Mouse (Mus musculus) 416B (cell line): ENCODE results near the gene Gm49601.

Experiments
- DNase-seq: peaks from one replicate; pipeline ENCODE4 v3.0.0; 2011; ENCODE audit warnings: low read depth

The Gm49601 gene

GRCm38 (mm10) chr16:18626376-18626878 is at the start of gene Gm49601:
TSS of gene Gm49601 (minus strand) at chr16:18626427.
- peak; percentile 68 for DNase-seq

GRCm38 (mm10) chr16:18673005-18673404 is 46.8 kb upstream of the Gm49601 start:
- no peak for DNase-seq

GRCm38 (mm10) chr16:18672027-18672426 is 45.8 kb upstream of the Gm49601 start:
- DNase-seq = no peak

DNA sequence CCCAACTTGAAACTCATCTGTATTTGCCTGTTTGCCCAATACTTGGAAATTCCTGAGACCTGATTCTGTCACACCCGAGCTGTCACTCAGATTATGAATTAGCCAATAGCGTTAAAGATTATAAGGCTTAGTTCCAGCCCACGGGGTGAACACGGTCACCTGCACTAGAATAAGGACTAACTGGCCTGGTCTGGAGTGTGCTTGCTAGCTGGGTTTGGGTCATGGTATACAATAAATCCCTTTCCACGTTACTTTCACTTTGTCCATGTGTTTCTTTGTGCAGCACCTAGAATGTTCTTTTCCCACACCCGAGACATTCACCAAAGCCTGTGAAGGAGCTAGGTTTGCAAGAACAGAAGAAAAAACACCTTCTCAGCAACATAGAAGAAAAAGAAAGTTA is 43.7 kb upstream of the Gm49601 start:
- no peak for DNase-seq

- no peak for DNase-seq
These were observed 32.4 kb upstream of the Gm49601 start for GRCm38 (mm10) chr16:18658597-18658996.

- DNase-seq = peak; percentile 53
These were observed 29.3 kb upstream of the Gm49601 start for GRCm38 (mm10) chr16:18655372-18656098.

GRCm38 (mm10) chr16:18653290-18654160 is 27.3 kb upstream of the Gm49601 start:
- DNase-seq = peak; percentile 16

GRCm38 (mm10) chr16:18649126-18649525 is 22.9 kb upstream of the Gm49601 start:
- no peak for DNase-seq

DNA sequence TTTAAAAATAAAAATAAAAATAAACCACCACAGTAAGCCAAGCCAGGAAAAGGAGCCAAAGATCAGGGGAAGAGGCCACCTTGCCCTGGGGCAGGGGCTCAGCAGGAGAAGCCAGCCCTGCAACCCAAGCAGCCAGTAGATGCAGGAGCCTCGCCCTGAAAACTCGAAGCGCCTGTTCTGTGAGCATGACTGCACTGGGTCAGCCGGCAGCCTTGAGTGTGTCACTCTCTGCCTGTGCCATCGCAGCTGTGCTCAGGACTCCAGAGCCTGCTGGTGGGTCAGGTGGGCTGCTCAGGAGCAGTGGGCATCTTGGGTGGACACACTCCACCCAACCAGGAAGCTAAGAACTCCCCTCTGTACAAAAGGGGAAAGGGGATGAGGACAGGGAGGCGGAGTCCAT is 19.1 kb upstream of the Gm49601 start:
- DNase-seq = no peak

GRCm38 (mm10) chr16:18644485-18644884 is 18.3 kb upstream of the Gm49601 start:
- no peak for DNase-seq

GRCm38 (mm10) chr16:18643406-18643998 is 17.3 kb upstream of the Gm49601 start:
- DNase-seq = peak; percentile 42

DNA sequence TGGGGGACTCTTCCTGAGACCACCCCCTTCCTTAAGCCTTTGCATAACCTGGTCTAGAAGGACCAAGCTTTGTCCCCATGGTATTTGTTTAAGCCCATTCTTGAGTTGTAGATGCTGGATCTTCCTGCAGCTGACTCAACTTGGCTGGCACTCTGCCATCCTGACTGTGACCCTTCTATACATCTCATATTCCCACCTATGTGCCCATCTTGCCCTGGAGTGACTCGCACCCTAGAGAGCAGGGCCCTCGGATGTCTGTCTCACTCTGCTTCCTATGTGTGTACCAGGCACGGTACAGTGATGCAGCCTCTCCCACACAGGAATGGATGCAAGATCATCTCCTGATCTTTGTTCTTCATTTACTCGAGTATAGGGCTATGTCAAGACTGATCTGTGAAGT is 16.7 kb upstream of the Gm49601 start:
- no peak for DNase-seq

DNA sequence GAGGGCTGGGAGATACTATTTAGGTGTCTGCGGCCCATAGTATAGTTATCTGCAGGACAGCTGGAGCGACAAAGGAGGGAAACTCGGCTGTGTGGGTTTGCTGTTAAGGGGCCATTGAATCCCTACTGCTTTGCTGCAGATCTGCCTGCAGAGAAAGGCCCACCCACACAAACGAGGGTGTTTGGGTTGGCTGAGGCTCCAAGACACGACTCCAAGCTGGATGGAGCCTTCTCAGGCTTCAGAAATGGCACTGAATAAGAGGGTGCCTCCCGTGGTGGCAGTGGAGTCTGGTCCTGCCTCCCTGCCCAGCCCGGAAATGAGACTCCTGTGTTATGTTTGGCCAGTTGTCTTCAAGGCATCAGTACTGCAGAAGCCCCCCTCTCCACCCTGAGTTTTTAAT is 16.1 kb upstream of the Gm49601 start:
- DNase-seq = no peak

GRCm38 (mm10) chr16:18639382-18639929 is 13.2 kb upstream of the Gm49601 start:
- DNase-seq = no peak

DNA sequence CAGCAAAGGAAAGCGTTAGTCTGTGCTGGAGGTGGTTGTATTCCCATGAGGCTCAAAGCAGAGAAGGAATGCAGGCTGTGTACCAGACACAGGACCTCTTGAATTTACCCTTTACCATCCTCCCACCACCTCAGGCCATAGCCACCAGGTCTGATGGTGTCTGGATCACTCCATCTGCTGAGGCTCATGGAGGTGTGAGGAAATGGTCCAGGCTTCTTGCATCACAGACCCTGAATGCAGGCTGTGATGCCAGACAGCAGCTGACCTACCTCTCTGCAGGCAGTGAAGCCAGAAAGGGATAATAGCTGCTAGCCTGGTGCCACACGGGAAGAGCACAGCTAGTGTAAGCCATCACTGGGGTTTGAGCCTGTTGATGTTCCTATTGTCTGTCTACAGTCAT is 12.2 kb upstream of the Gm49601 start:
- DNase-seq = no peak

DNA sequence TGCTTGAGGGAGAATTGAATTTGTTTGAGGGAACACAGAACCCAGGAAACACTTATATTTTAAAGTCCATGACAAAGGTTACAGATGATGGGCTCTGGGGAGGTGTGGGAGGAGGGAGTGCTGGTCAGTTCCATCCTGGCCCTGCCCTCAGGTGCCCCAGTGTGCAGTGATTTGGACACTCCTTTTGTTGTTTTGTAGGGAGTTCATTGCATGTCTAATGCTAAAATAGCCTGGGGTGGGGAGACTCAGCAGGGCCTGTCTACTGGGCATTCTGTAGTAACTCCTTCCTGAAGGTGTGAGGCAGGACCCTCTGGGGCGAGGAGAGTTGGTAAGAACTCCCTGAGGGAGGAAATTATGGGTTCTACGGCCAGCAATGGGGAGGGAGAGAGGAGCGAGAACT is 10.6 kb upstream of the Gm49601 start:
- DNase-seq = no peak

GRCm38 (mm10) chr16:18636401-18636800 is 10.2 kb upstream of the Gm49601 start:
- DNase-seq = no peak

- DNase-seq = no peak
These were observed 7.1 kb upstream of the Gm49601 start for GRCm38 (mm10) chr16:18633333-18633732.

DNA sequence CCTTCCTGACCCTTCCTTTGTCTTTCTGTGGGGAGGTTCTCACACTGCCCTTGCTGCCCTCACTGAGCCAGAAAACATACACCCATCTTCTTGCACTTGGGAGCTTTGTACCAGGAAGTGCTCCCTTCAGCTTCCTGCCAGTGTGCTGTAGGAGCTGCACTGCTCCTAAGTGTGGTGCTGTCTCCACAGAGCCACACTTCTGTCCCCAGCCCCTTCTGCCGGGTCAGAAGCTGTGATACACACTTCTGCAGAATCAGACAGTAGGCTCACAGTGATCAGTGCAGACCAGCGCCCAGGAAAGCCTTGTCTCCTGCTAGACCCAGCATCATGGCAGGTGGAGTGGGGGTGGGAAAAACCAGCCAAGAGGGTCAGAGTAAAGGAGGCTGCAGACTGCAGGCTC is 6.6 kb upstream of the Gm49601 start:
- no peak for DNase-seq

DNA sequence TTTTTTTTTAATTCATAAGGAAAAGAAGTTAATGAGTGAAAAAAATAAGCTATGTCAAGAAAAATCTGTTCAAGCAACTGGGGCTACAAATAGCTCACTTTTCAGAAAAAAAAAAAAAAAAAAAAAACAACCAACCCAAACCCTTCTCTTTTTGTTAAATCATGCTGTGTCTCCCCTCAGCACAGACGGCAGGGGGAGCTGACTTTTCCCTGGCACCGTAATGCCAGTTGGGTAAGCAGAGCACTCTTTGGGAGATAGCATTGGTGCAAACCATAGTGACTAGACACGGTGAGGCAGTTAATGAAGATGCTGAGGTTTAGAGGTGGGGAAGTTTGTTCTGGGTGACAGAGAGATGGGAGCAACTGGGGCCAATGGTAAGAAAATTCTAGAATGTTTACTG is 5.8 kb upstream of the Gm49601 start:
- DNase-seq = no peak

DNA sequence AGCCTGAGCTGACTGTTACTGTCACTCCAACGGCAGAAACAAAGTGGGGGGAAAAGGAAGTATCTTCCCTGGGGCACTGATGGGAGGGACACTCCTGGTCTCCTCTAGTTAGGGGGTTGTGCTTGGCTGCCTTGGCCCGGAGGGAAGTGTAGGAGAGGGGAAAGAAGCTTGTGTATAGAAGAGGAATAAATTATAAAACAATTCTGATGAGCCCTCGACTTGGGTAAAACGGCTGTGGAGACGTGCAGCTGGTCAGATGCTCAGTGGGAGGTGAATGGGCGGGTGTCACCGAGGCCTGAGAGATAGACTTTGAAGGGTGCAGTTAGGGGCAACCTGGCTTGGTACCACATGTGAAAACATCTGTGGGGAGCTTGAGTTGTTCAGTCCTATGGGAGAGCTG is 4.9 kb upstream of the Gm49601 start:
- DNase-seq = no peak

GRCm38 (mm10) chr16:18630291-18630690 is 4.1 kb upstream of the Gm49601 start:
- no peak for DNase-seq
